Mouse (Mus musculus): ENCODE data around the gene Hace1. TPM values are rescaled to one million over a fixed set of nuclear protein-coding genes. Genes with fewer than 3 reads are reported as not detected.

The Hace1 gene
- total and polyA plus RNA-seq, 3 experiments = 4.2 to 8.9 (median 7.1) TPM

DNA sequence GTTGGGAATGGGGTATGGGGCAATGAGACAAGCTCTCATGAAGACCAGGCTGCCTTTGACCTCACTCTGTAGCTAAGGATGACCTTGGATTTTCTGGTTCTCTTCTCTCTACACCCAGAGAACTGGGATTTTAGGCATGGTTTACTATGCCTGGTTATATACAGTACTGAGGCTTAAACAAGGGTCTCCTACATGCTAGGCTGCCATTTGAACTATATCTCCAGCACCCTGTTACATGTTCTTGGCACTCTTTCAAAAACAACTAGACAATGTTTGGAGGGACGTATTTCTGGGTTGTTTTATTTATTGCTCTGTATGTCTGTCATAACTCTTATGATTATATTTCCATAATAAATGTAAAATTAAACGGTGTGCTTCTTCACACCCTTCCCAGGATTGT is 129.2 kb downstream of the Hace1 start:
- no peaks in the 10 kb centered on the region for H3K36me3 ChIP-seq (ENCODE audit: control insufficient read depth, insufficient read depth, low read length)
- WGBS = 74% methylated on average over 2 of the region's 2 CpGs
- no peaks in the 10 kb centered on the region for H3K27me3 ChIP-seq (ENCODE audit: control insufficient read depth, insufficient read depth, low read length)
- TF ChIP-seq CTCF (IDR thresholded peaks at IDR 0.05) (no peak), POLR2A (IDR thresholded peaks at IDR 0.05; ENCODE audit: insufficient read depth, low read depth, low read length) (no peak), EP300 (IDR thresholded peaks at IDR 0.05; ENCODE audit: insufficient read depth, low read depth, low read length) (no peak)
- H3K27ac ChIP-seq = no peak overlapping the region
- DNase-seq = no peak
- no peak overlapping the region for H3K4me3 ChIP-seq
- intact Hi-C loops (cut with DNase I) = no loop called here
- no peaks in the 10 kb centered on the region for H3K79me2 ChIP-seq (replicated peaks; ENCODE audit: control insufficient read depth, insufficient read depth, low read length)
- H3K9ac ChIP-seq (ENCODE audit: low read depth, low read length) = no peak overlapping the region
- no peaks in the 10 kb centered on the region for H3K4me1 ChIP-seq (ENCODE audit: control insufficient read depth, insufficient read depth, low read length)

DNA sequence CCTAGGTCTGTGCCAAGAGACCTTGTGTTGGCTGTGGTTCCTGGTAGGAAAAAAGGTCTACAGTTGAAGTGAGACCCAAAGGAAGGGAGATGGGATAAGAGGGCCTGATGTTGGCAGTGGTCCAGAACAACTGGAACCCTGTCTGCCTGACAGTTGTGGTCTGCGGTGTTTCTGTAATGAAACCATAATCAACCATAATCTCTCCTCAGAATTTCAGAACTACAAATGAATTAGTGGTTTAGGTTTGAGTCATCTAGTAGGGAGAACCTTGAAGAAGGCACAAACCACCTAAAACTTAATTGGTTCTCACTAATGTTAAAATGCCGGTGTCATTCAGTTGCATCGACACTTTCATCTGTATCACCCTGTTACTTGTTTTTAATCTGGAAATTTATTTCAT is 133.2 kb downstream of the Hace1 start:
- intact Hi-C loops (cut with DNase I) = no loop called here
- TF ChIP-seq POLR2A (IDR thresholded peaks at IDR 0.05; ENCODE audit: insufficient read depth, low read depth, low read length) (no peak), EP300 (IDR thresholded peaks at IDR 0.05; ENCODE audit: insufficient read depth, low read depth, low read length) (no peak), CTCF (IDR thresholded peaks at IDR 0.05) (no peak)
- Histone ChIP-seq H3K9ac (ENCODE audit: low read depth, low read length) (no peak overlapping the region), H3K79me2 (replicated peaks; ENCODE audit: control insufficient read depth, insufficient read depth, low read length) (no peaks in the 10 kb centered on the region), H3K27me3 (ENCODE audit: control insufficient read depth, insufficient read depth, low read length) (no peaks in the 10 kb centered on the region), H3K27ac (no peak overlapping the region), H3K4me1 (ENCODE audit: control insufficient read depth, insufficient read depth, low read length) (no peaks in the 10 kb centered on the region; the same call in 1 of the 2 replicates), H3K4me3 (no peak overlapping the region), H3K36me3 (ENCODE audit: control insufficient read depth, insufficient read depth, low read length) (peaks cover 7% of the 10 kb centered on the region)
- DNase-seq = no peak
- WGBS = 70% methylated on average over 3 of the region's 3 CpGs

DNA sequence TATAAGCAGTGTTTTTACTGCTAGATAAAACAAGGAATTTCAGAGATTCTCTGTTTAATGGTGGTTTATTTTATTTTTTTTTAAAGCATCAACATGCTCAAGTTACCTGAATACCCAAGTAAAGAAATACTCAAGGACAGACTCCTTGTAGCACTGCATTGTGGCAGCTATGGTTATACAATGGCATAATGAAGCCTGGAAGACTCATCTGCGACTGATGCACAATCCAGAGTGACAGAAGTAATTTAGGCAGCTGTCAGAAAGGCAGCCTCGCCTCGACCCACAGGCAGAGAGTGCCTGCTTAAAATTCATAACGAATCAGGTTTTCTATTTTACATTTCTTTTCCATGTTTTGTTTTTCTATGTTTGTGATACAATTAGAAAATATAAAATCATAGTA is 133.7 kb downstream of the Hace1 start:
- WGBS = 75% methylated on average over 4 of the region's 4 CpGs
- intact Hi-C loops (cut with DNase I) = no loop called here
- H3K9ac ChIP-seq (ENCODE audit: low read depth, low read length) = no peak overlapping the region

More for the DNA sequence above, 133.7 kb downstream of the Hace1 start:
- H3K27me3 ChIP-seq (ENCODE audit: control insufficient read depth, insufficient read depth, low read length) = no peaks in the 10 kb centered on the region
- no peaks in the 10 kb centered on the region for H3K79me2 ChIP-seq (replicated peaks; ENCODE audit: control insufficient read depth, insufficient read depth, low read length)
- no peak for DNase-seq
- peaks cover 7% of the 10 kb centered on the region for H3K36me3 ChIP-seq (ENCODE audit: control insufficient read depth, insufficient read depth, low read length)
- H3K27ac ChIP-seq = no peak overlapping the region
- TF ChIP-seq EP300 (IDR thresholded peaks at IDR 0.05; ENCODE audit: insufficient read depth, low read depth, low read length) (no peak), CTCF (IDR thresholded peaks at IDR 0.05) (no peak), POLR2A (IDR thresholded peaks at IDR 0.05; ENCODE audit: insufficient read depth, low read depth, low read length) (no peak)
- H3K4me3 ChIP-seq = no peak overlapping the region
- H3K4me1 ChIP-seq (ENCODE audit: control insufficient read depth, insufficient read depth, low read length) = no peaks in the 10 kb centered on the region; the same call in 1 of the 2 replicates

Small RNA genes lying within 50 kb of the gene (microRNA-seq; reads per million reads assigned to microRNA genes)
- gene Gm27731 = 0 reads per million in 2 experiments

Other genes with a start within 250 kb of the Hace1 start
- gene Bves, start 242.1 kb upstream of the Hace1 start, total RNA-seq (2021) = 10 to 100 TPM; 31.1 to 34.8 TPM
- 25.0 and 44.5 TPM in 2 replicates for gene Bves, start 242.1 kb upstream of the Hace1 start, polyA plus RNA-seq (2012; rRNA removed)
- under 1 TPM in 1 of 2 experiments, not detected in 1; 0.16 TPM for gene Lin28b, start 91.4 kb upstream of the Hace1 start, total RNA-seq (2021)
- 0.06 and 0.09 TPM in 2 replicates for gene Lin28b, start 91.4 kb upstream of the Hace1 start, polyA plus RNA-seq (2012; rRNA removed)